Mouse (Mus musculus) erythroblast, embryonic 14.5 days (primary cell): Measurements from ENCODE around the gene Tnfaip8l1.

Experiments
- GATA1 ChIP-seq: IDR thresholded peaks from 2 replicates; pipeline ENCODE4 v1.6.1; 2012; ENCODE audit warnings: low read length, inconsistent platforms, mixed read lengths
- TAL1 ChIP-seq: IDR thresholded peaks from 3 replicates; pipeline ENCODE4 v1.6.1; 2012; ENCODE audit warnings: low read length, inconsistent platforms, mixed read lengths

GRCm38 (mm10) chr17:56173401-56174046, 11.2 kb downstream of the Tnfaip8l1 start:
- TF ChIP-seq GATA1 (no peak), TAL1 (no peak)
